Mouse (Mus musculus) limb, embryonic 11.5 days (tissue): ENCODE measurements around the gene Wnt1. TPM values are rescaled to one million over a fixed set of nuclear protein-coding genes. Genes with fewer than 3 reads are reported as not detected.

Experiments
- ATAC-seq: fragments of 200-750 bp; cut with Nextera tagmentation; 2 replicates; pipeline ENCODE4 v1.8.0; 2017; ENCODE audit warnings: low read depth; ENCODE audit not compliant: insufficient number of reproducible peaks, low FRiP score, low TSS enrichment
- DNase-seq: peaks from one replicate; pipeline ENCODE4 v3.0.0-alpha.2; 2015; ENCODE audit warnings: low spot score
- H3K27ac ChIP-seq: fragments of 300-500 bp; sonication (generic); replicated peaks from 2 replicates; pipeline ENCODE4 v1.5.1; 2014; ENCODE audit warnings: low read depth, mild to moderate bottlenecking, low read length
- H3K27me3 ChIP-seq: fragments of 300-500 bp; sonication (generic); 2 replicates; pipeline ENCODE4 v1.6.1; 2014; ENCODE audit warnings: mild to moderate bottlenecking, low read length, mixed read lengths; ENCODE audit not compliant: control insufficient read depth, insufficient read depth
- H3K36me3 ChIP-seq: fragments of 300-500 bp; sonication (generic); 2 replicates; pipeline ENCODE4 v1.6.1; 2014; ENCODE audit warnings: mild to moderate bottlenecking, low read length, moderate library complexity, mixed read lengths; ENCODE audit not compliant: control insufficient read depth, insufficient read depth
- H3K4me1 ChIP-seq: fragments of 300-500 bp; sonication (generic); 2 replicates; pipeline ENCODE4 v1.6.1; 2014; ENCODE audit warnings: low read length, mixed read lengths; ENCODE audit not compliant: control insufficient read depth, insufficient read depth
- H3K4me2 ChIP-seq: fragments of 300-500 bp; sonication (generic); 2 replicates; pipeline ENCODE4 v1.6.1; 2014; ENCODE audit warnings: low read depth, mild to moderate bottlenecking, moderate library complexity; ENCODE audit not compliant: severe bottlenecking
- H3K4me3 ChIP-seq: fragments of 300-500 bp; sonication (generic); 2 replicates; pipeline ENCODE4 v1.5.1; 2014; ENCODE audit warnings: low read depth, low read length
- H3K9ac ChIP-seq: fragments of 300-500 bp; sonication (generic); 2 replicates; pipeline ENCODE4 v1.6.1; 2014; ENCODE audit warnings: mild to moderate bottlenecking, low read length
- H3K9me3 ChIP-seq: fragments of 300-500 bp; sonication (generic); 2 replicates; pipeline ENCODE4 v1.6.1; 2016; ENCODE audit warnings: low read length; ENCODE audit not compliant: control insufficient read depth
- WGBS: fragments of 180-500 bp; shearing (Covaris S2); extraction: QIAGEN DNeasy Blood & Tissue Kit; methylation state at CpG from one replicate; pipeline ENCODE4 v1.1.7; 2014; 5-methylcytosine and 5-hydroxymethylcytosine counted together
- polyA plus RNA-seq: library from polyadenylated mRNA; unstranded; fragments of >200 nt; fragmentation: Nextera tagmentation; extraction: Ambion mirVana; gene quantifications from 2 replicates; pipeline ENCODE4 v1.2.1, GENCODE M21; 2014

Wnt1 gene
- polyA plus RNA-seq, 1 experiment from 2014 or later, result not detected

- H3K4me3 ChIP-seq, result no peak overlapping the region
Measured at GRCm38 (mm10) chr15:98775533-98775932, 14.1 kb upstream of the Wnt1 start.

GRCm38 (mm10) chr15:98776280-98777004 is 13.2 kb upstream of the Wnt1 start:
- under 1% methylated on average over 62 of the region's 62 CpGs for WGBS
- H3K27ac ChIP-seq, result no peak overlapping the region
- H3K9ac ChIP-seq, result 0 out of 2 replicates have a peak overlapping the region, but pooled peaks have one; percentile 12
- H3K4me1 ChIP-seq, result peaks cover 16% of the 10 kb centered on the region
- no peaks in the 10 kb centered on the region for H3K36me3 ChIP-seq
- no peaks in the 10 kb centered on the region for H3K9me3 ChIP-seq
- peaks cover 100% of the 10 kb centered on the region for H3K27me3 ChIP-seq
- peak; percentile 66 for DNase-seq
- H3K4me3 ChIP-seq, result peak overlapping the region; percentile 20
- H3K4me2 ChIP-seq, result peak overlapping the region; percentile 37
- peak; percentile 73; the same call in 1 of the 2 replicates for ATAC-seq

More at GRCm38 (mm10) chr15:98775533-98775932, 14.1 kb upstream of the Wnt1 start:
- Histone ChIP-seq H3K9ac (no peak overlapping the region), H3K9me3 (no peaks in the 10 kb centered on the region), H3K4me2 (no peak overlapping the region), H3K27ac (no peak overlapping the region), H3K27me3 (peaks cover 96% of the 10 kb centered on the region), H3K4me1 (peaks cover 16% of the 10 kb centered on the region), H3K36me3 (no peaks in the 10 kb centered on the region)
- ATAC-seq (no peak), DNase-seq (no peak)
- under 1% methylated on average over 5 of the region's 5 CpGs for WGBS

GRCm38 (mm10) chr15:98777005-98777616 is 12.5 kb upstream of the Wnt1 start:
- peak; percentile 49 for DNase-seq
- no peak overlapping the region for H3K27ac ChIP-seq
- no peaks in the 10 kb centered on the region for H3K9me3 ChIP-seq
- peaks cover 100% of the 10 kb centered on the region for H3K27me3 ChIP-seq
- no peaks in the 10 kb centered on the region for H3K36me3 ChIP-seq
- ATAC-seq, result no peak
- WGBS, result under 1% methylated on average over 19 of the region's 19 CpGs
- peaks cover 16% of the 10 kb centered on the region for H3K4me1 ChIP-seq
- H3K4me2 ChIP-seq, result no peak overlapping the region; the same call in 1 of the 2 replicates
- 0 out of 2 replicates have a peak overlapping the region, but pooled peaks have one; percentile 12 for H3K9ac ChIP-seq
- H3K4me3 ChIP-seq, result no peak overlapping the region

- peaks cover 94% of the 10 kb centered on the region for H3K27me3 ChIP-seq
- H3K9me3 ChIP-seq, result no peaks in the 10 kb centered on the region
- WGBS, result under 1% methylated on average over 33 of the region's 33 CpGs
- no peak within 1 kb of the TSS for H3K9ac ChIP-seq
- no peaks in the 10 kb centered on the region for H3K36me3 ChIP-seq
- peaks cover 11% of the 10 kb centered on the region for H3K4me1 ChIP-seq
- no peak for DNase-seq
- H3K4me3 ChIP-seq, result 0 out of 2 replicates have a peak within 1 kb of the TSS, but pooled peaks have one; percentile 7
- no peak for ATAC-seq
- H3K27ac ChIP-seq, result no peak within 1 kb of the TSS
- H3K4me2 ChIP-seq, result peak within 1 kb of the TSS; percentile 16; the same call in 1 of the 2 replicates
Measured at GRCm38 (mm10) chr15:98777762-98778161, 11.9 kb upstream of the Wnt1 start, which contains the start of gene Wnt10b. Wnt10b (minus strand) TSS chr15:98778150.

- Histone ChIP-seq H3K4me2 (0 out of 2 replicates have a peak overlapping the region, but pooled peaks have one; percentile 16), H3K9me3 (no peaks in the 10 kb centered on the region), H3K36me3 (no peaks in the 10 kb centered on the region), H3K27ac (no peak overlapping the region), H3K4me1 (peaks cover 9% of the 10 kb centered on the region), H3K9ac (no peak overlapping the region), H3K27me3 (peaks cover 89% of the 10 kb centered on the region), H3K4me3 (0 out of 2 replicates have a peak overlapping the region, but pooled peaks have one; percentile 7)
- ATAC-seq (no peak), DNase-seq (no peak)
- 1% methylated on average over 24 of the region's 25 CpGs for WGBS
Measured at GRCm38 (mm10) chr15:98778191-98778770, 11.4 kb upstream of the Wnt1 start.

- Histone ChIP-seq H3K4me2 (no peak overlapping the region), H3K9me3 (no peaks in the 10 kb centered on the region), H3K9ac (no peak overlapping the region), H3K27ac (no peak overlapping the region), H3K4me3 (no peak overlapping the region), H3K27me3 (peaks cover 84% of the 10 kb centered on the region), H3K36me3 (no peaks in the 10 kb centered on the region), H3K4me1 (peaks cover 9% of the 10 kb centered on the region)
- ATAC-seq (no peak), DNase-seq (no peak)
- WGBS, result 4% methylated on average over 10 of the region's 11 CpGs
Measured at GRCm38 (mm10) chr15:98778806-98779205, 10.9 kb upstream of the Wnt1 start.

GRCm38 (mm10) chr15:98780075-98780474 is 9.6 kb upstream of the Wnt1 start:
- H3K36me3 ChIP-seq, result no peaks in the 10 kb centered on the region
- peaks cover 9% of the 10 kb centered on the region for H3K4me1 ChIP-seq
- ATAC-seq (no peak), DNase-seq (no peak)
- no peak overlapping the region for H3K9ac ChIP-seq
- no peak overlapping the region for H3K4me3 ChIP-seq
- peaks cover 71% of the 10 kb centered on the region for H3K27me3 ChIP-seq
- WGBS, result 2% methylated on average over 8 of the region's 8 CpGs
- no peaks in the 10 kb centered on the region for H3K9me3 ChIP-seq
- H3K4me2 ChIP-seq, result no peak overlapping the region
- H3K27ac ChIP-seq, result no peak overlapping the region

- ATAC-seq, result no peak
- Histone ChIP-seq H3K9ac (no peak overlapping the region), H3K4me3 (no peak overlapping the region)
Measured at GRCm38 (mm10) chr15:98780573-98780972, 9.1 kb upstream of the Wnt1 start.

More at GRCm38 (mm10) chr15:98780573-98780972, 9.1 kb upstream of the Wnt1 start:
- Histone ChIP-seq H3K27ac (no peak overlapping the region), H3K36me3 (peaks cover 1% of the 10 kb centered on the region; the same call in 1 of the 2 replicates), H3K4me1 (peaks cover 9% of the 10 kb centered on the region), H3K27me3 (peaks cover 66% of the 10 kb centered on the region), H3K4me2 (no peak overlapping the region), H3K9me3 (no peaks in the 10 kb centered on the region)
- WGBS, result 4% methylated on average over 13 of the region's 13 CpGs
- peak; percentile 60 for DNase-seq
